Mouse (Mus musculus) MEL (cell line): ENCODE measurements around the gene Trp53i13.

Experiments used
- EP300 ChIP-seq, 2 experiments: IDR thresholded peaks; 2 replicates each; pipeline ENCODE4 v1.6.1; 2011; ENCODE audit warnings: improper control_type of control experiment in 2 of 2, low read length in 2 of 2, low read depth in 1 of 2, mild to moderate bottlenecking in 1 of 2
- MYB ChIP-seq: IDR thresholded peaks from 2 replicates; pipeline ENCODE4 v1.6.1; 2011; ENCODE audit warnings: mild to moderate bottlenecking, low read depth, low read length, improper control_type of control experiment
- ZC3H11A ChIP-seq: IDR thresholded peaks from 2 replicates; pipeline ENCODE4 v1.6.1; 2012; ENCODE audit warnings: low read depth, mild to moderate bottlenecking, inconsistent platforms, low read length, improper control_type of control experiment

DNA sequence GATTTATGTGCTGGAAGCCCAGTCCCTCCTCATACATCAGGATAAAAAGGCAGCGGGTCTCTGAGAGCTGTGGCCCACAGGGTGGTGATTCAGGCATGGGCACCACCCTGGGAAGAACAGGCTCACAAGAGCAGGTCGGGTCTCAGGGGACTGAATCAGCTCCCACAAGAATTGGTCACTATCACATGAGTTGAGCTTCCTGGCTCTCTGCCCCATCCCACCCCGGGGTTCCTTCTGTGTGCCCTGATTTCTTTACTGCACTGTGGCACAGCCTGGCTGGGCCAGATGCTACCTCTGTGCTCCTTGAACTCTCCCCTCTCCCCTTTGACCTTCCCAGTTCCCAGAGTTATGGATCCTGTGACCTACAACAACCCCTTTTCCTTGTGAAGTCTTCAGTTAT, 32.7 kb downstream of the Trp53i13 start:
- TF ChIP-seq EP300 (IDR thresholded peaks at IDR 0.05; ENCODE audit: low read depth in 1 of 2, low read length in 2 of 2), result no peak
- TF ChIP-seq ZC3H11A, result no peak
- no peak for TF ChIP-seq MYB
